Mouse (Mus musculus): Measurements from ENCODE around the gene Olfr1469. TPM values are rescaled to one million over a fixed set of nuclear protein-coding genes. Genes with fewer than 3 reads are reported as not detected.
"Not testable (repeated sequence)": the region's sequence is repeated elsewhere in the genome, so short reads cannot be mapped to it uniquely, and the experiment has no call there.

The Olfr1469 gene
- not detected in 2 replicates for polyA plus RNA-seq (2014; fragmentation: Nextera tagmentation; extraction: Ambion mirVana)

DNA sequence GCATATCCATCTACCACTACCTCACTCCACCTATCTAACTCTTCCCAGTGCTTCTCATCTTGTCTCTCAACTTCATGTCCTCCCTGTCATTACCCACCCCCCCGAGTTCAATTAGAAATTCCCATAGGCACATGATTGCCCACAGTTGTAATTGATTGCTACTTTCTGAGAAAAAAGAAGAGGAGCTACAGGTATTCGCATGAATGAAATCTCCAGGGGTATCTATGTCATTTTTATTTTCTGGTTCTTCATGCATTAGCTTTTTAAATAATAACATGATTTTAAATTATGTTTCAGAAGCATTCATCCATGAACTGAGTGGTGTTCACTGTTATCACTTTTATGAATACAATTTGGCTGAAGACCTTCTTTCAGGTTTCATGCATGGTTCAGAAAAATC, at the start of gene Olfr1469:
Gene Olfr1469, plus strand, starts transcription at position 301 of the 400 bp plus-strand sequence.
- WGBS = 76% methylated on average over 2 of the region's 2 CpGs

DNA sequence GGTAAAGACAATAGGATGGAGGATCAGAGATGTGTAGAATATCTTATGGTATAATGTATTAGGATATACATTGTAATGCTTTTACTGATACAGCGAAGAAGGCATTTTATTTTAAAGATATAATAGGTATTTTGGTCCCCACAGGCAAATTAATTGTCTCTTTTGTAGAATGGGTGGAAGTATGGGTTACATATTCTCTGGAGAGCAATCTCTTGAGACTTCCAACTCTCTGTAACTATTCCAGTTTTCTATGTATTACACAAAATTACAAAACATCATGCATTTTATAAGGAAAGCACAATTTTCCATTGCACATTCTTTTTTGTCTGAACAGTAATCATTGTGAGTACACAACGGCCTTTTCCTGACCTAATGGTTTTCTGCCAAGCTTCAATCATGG, 45.7 kb upstream of the Olfr1469 start, which contains the start of gene Olfr1467:
Gene Olfr1467, plus strand, starts transcription at position 301 of the 400 bp plus-strand sequence.
- ATAC-seq (ENCODE audit: low FRiP score, low TSS enrichment) = no peak
- 67% methylated on average over 2 of the region's 2 CpGs for WGBS
- no peak within 1 kb of the TSS for H3K4me2 ChIP-seq (ENCODE audit: low read length)

More for the DNA sequence above, at the start of gene Olfr1469:
- Histone ChIP-seq H3K27me3 (ENCODE audit: control insufficient read depth, insufficient read depth, low read length) (no peaks in the 10 kb centered on the region), H3K9ac (replicated peaks; ENCODE audit: low read length) (no peak within 1 kb of the TSS), H3K9me3 (ENCODE audit: control insufficient read depth, low read length) (peaks cover 6% of the 10 kb centered on the region; the same call in 1 of the 2 replicates), H3K36me3 (ENCODE audit: control insufficient read depth, insufficient read depth, low read length) (no peaks in the 10 kb centered on the region), H3K4me1 (ENCODE audit: control insufficient read depth, insufficient read depth, low read length) (no peaks in the 10 kb centered on the region), H3K4me3 (replicated peaks; ENCODE audit: low read depth, low read length) (no peak within 1 kb of the TSS), H3K4me2 (ENCODE audit: low read length) (no peak within 1 kb of the TSS), H3K27ac (replicated peaks; ENCODE audit: low read depth, low read length) (no peak within 1 kb of the TSS)
- DNase-seq = no peak
- ATAC-seq (ENCODE audit: low FRiP score, low TSS enrichment) = no peak

GRCm38 (mm10) chr19:13443109-13443508, 35.5 kb downstream of the Olfr1469 start, which contains the start of gene Olfr1471:
Gene Olfr1471, plus strand, starts transcription at chr19:13443409.
- not testable (repeated sequence) for H3K27ac ChIP-seq (replicated peaks; ENCODE audit: low read depth, low read length); H3K9me3 ChIP-seq (ENCODE audit: control insufficient read depth, low read length); H3K36me3 ChIP-seq (ENCODE audit: control insufficient read depth, insufficient read depth, low read length); ATAC-seq (ENCODE audit: low FRiP score, low TSS enrichment); H3K27me3 ChIP-seq (ENCODE audit: control insufficient read depth, insufficient read depth, low read length); DNase-seq; H3K9ac ChIP-seq (replicated peaks; ENCODE audit: low read length); H3K4me3 ChIP-seq (replicated peaks; ENCODE audit: low read depth, low read length); H3K4me1 ChIP-seq (ENCODE audit: control insufficient read depth, insufficient read depth, low read length); H3K4me2 ChIP-seq (ENCODE audit: low read length)
- WGBS = 71% methylated on average over 2 of the region's 2 CpGs

More for the DNA sequence above, 45.7 kb upstream of the Olfr1469 start, which contains the start of gene Olfr1467:
- H3K27ac ChIP-seq (replicated peaks; ENCODE audit: low read depth, low read length) = no peak within 1 kb of the TSS
- H3K4me3 ChIP-seq (replicated peaks; ENCODE audit: low read depth, low read length) = no peak within 1 kb of the TSS
- no peak within 1 kb of the TSS for H3K9ac ChIP-seq (replicated peaks; ENCODE audit: low read length)
- H3K4me1 ChIP-seq (ENCODE audit: control insufficient read depth, insufficient read depth, low read length) = no peaks in the 10 kb centered on the region
- no peak for DNase-seq
- H3K27me3 ChIP-seq (ENCODE audit: control insufficient read depth, insufficient read depth, low read length) = no peaks in the 10 kb centered on the region
- no peaks in the 10 kb centered on the region for H3K36me3 ChIP-seq (ENCODE audit: control insufficient read depth, insufficient read depth, low read length)
- H3K9me3 ChIP-seq (ENCODE audit: control insufficient read depth, low read length) = peaks cover 17% of the 10 kb centered on the region

- DNase-seq (no peak), ATAC-seq (ENCODE audit: low FRiP score, low TSS enrichment) (no peak)
- Histone ChIP-seq H3K4me2 (ENCODE audit: low read length) (no peak within 1 kb of the TSS), H3K4me1 (ENCODE audit: control insufficient read depth, insufficient read depth, low read length) (no peaks in the 10 kb centered on the region), H3K36me3 (ENCODE audit: control insufficient read depth, insufficient read depth, low read length) (no peaks in the 10 kb centered on the region), H3K4me3 (replicated peaks; ENCODE audit: low read depth, low read length) (no peak within 1 kb of the TSS), H3K9ac (replicated peaks; ENCODE audit: low read length) (no peak within 1 kb of the TSS), H3K27ac (replicated peaks; ENCODE audit: low read depth, low read length) (no peak within 1 kb of the TSS), H3K9me3 (ENCODE audit: control insufficient read depth, low read length) (no peaks in the 10 kb centered on the region), H3K27me3 (ENCODE audit: control insufficient read depth, insufficient read depth, low read length) (no peaks in the 10 kb centered on the region)
- WGBS = 79% methylated on average over 1 of the region's 1 CpGs
These were observed 48.3 kb downstream of the Olfr1469 start, which contains the start of gene Olfr1472 for GRCm38 (mm10) chr19:13455986-13456385. Gene Olfr1472, minus strand, starts transcription at chr19:13456086.

Other genes starting within 250 kb of the Olfr1469 start
- not detected in 2 replicates for gene Olfr1461, start 244.8 kb upstream of the Olfr1469 start, polyA plus RNA-seq (2014; fragmentation: Nextera tagmentation; extraction: Ambion mirVana)
- not detected in 2 replicates for gene Olfr1462, start 222.1 kb upstream of the Olfr1469 start, polyA plus RNA-seq (2014; fragmentation: Nextera tagmentation; extraction: Ambion mirVana)
- not detected in 2 replicates for gene Olfr1463, start 176.5 kb upstream of the Olfr1469 start, polyA plus RNA-seq (2014; fragmentation: Nextera tagmentation; extraction: Ambion mirVana)
- not detected in 2 replicates for gene Olfr1465, start 92.3 kb upstream of the Olfr1469 start, polyA plus RNA-seq (2014; fragmentation: Nextera tagmentation; extraction: Ambion mirVana)
- gene Olfr1466, start 69.0 kb upstream of the Olfr1469 start, polyA plus RNA-seq (2014; fragmentation: Nextera tagmentation; extraction: Ambion mirVana) = not detected in 2 replicates
- gene Olfr1467, start 45.6 kb upstream of the Olfr1469 start, polyA plus RNA-seq (2014; fragmentation: Nextera tagmentation; extraction: Ambion mirVana) = not detected in 2 replicates
- gene Olfr1471, start 35.6 kb downstream of the Olfr1469 start, polyA plus RNA-seq (2014; fragmentation: Nextera tagmentation; extraction: Ambion mirVana) = not detected in 2 replicates
- gene Olfr1472, start 48.2 kb downstream of the Olfr1469 start, polyA plus RNA-seq (2014; fragmentation: Nextera tagmentation; extraction: Ambion mirVana) = not detected in 2 replicates
- not detected in 2 replicates for gene Olfr1474, start 61.7 kb downstream of the Olfr1469 start, polyA plus RNA-seq (2014; fragmentation: Nextera tagmentation; extraction: Ambion mirVana)
- not detected in 2 replicates for gene Olfr1475, start 72.3 kb downstream of the Olfr1469 start, polyA plus RNA-seq (2014; fragmentation: Nextera tagmentation; extraction: Ambion mirVana)
- not detected in 2 replicates for gene Olfr1477, start 92.7 kb downstream of the Olfr1469 start, polyA plus RNA-seq (2014; fragmentation: Nextera tagmentation; extraction: Ambion mirVana)
- not detected in 2 replicates for gene Olfr1480, start 120.1 kb downstream of the Olfr1469 start, polyA plus RNA-seq (2014; fragmentation: Nextera tagmentation; extraction: Ambion mirVana)
- not detected in 2 replicates for gene Olfr1484, start 175.7 kb downstream of the Olfr1469 start, polyA plus RNA-seq (2014; fragmentation: Nextera tagmentation; extraction: Ambion mirVana)
- gene Olfr1487, start 209.5 kb downstream of the Olfr1469 start, polyA plus RNA-seq (2014; fragmentation: Nextera tagmentation; extraction: Ambion mirVana) = not detected in 2 replicates
- gene Olfr1489, start 223.8 kb downstream of the Olfr1469 start, polyA plus RNA-seq (2014; fragmentation: Nextera tagmentation; extraction: Ambion mirVana) = not detected in 2 replicates
- gene Olfr1490, start 243.2 kb downstream of the Olfr1469 start, polyA plus RNA-seq (2014; fragmentation: Nextera tagmentation; extraction: Ambion mirVana) = not detected in 2 replicates